ENCODE assay signal across 7 mouse cellular contexts in genomic region chr11:102604010-102604584, GRCm38 (mm10). TPM values are rescaled to one million over a fixed set of nuclear protein-coding genes. Genes with fewer than 3 reads are reported as not detected.
A peak's percentile ranks its signal among the peaks of the same experiment; 100 is the strongest.
DNase-seq lines count a peak whose midpoint lies in the region; ATAC-seq lines count a peak whose summit lies in the region.

Gene Fzd2 (plus strand): TSS chr11:102604396.

- under 1% methylated on average over 31 of the region's 31 CpGs for WGBS in intestine, embryonic 15.5 days

- peak within 1 kb of the TSS; percentile 80 for H3K4me2 ChIP-seq in intestine, embryonic 15.5 days (replicated peaks)

- H3K9me3 ChIP-seq in intestine, embryonic 15.5 days: no peaks in the 10 kb centered on the region

- H3K9ac ChIP-seq in intestine, embryonic 15.5 days: peak within 1 kb of the TSS; percentile 72

- ATAC-seq in intestine, embryonic 15.5 days: peak; percentile 92
- peak; percentile 70 for ATAC-seq in megakaryocyte progenitor cell, adult 5-6 weeks (replicated peaks; ENCODE audit: poor library complexity)

- H3K4me3 ChIP-seq in intestine, embryonic 15.5 days (replicated peaks): peak within 1 kb of the TSS; percentile 75

- H3K27ac ChIP-seq in intestine, embryonic 15.5 days: peak within 1 kb of the TSS; percentile 96

- H3K4me1 ChIP-seq in intestine, embryonic 15.5 days (replicated peaks): peaks cover 13% of the 10 kb centered on the region

- intact Hi-C loops in left cerebral cortex, postnatal 14 days (cut with DNase I): no loop called here

- H3K27me3 ChIP-seq in intestine, embryonic 15.5 days (replicated peaks): peaks cover 15% of the 10 kb centered on the region; the same call in 1 of the 2 replicates

- peak; percentile 84 for DNase-seq in adrenal gland, adult 8-10 months
- DNase-seq in embryo, embryonic 11 days: peak; percentile 98
- peak; percentile 70 to 85 for DNase-seq in gastrocnemius, postnatal 4 days (ENCODE audit: low spot score in 2 of 2)
- DNase-seq in left cerebral cortex, postnatal 14 days (ENCODE audit: low spot score in 2 of 2): peak; percentile 77 to 91
- peak; percentile 74 for DNase-seq in right cerebral cortex, postnatal 4 days

- no peaks in the 10 kb centered on the region for H3K36me3 ChIP-seq in intestine, embryonic 15.5 days

RNA-seq across cellular contexts. Expression of gene Fzd2, which starts in this region (rescaled TPM):
- total RNA-seq in adrenal gland, adult 8-10 months (2022): 1 to 10 TPM; 4.8 to 6.9 (median 5.7) TPM
- 10 to 100 TPM; 23.0 to 24.4 TPM for total RNA-seq in gastrocnemius, postnatal 4 days (2021)
- polyA plus RNA-seq in intestine, embryonic 15.5 days (2015; fragmentation: Nextera tagmentation; extraction: Ambion mirVana): 15.6 and 15.9 TPM in 2 replicates
- 10 to 100 TPM; 10.6 to 11.1 TPM for total RNA-seq in left cerebral cortex, postnatal 14 days (2021)
- total RNA-seq in megakaryocyte progenitor cell, adult 5-6 weeks (2015): not detected in 2 replicates
- total RNA-seq in megakaryocyte progenitor cell, adult 5-6 weeks (2017): not detected in 2 replicates

Comparison
In these comparisons a context has a peak if more than half of its experiments do, and no peak if none do; other contexts are left out.
1. Peak in every context shown above with its lines: DNase-seq, ATAC-seq, H3K4me3 ChIP-seq and H3K27ac ChIP-seq.
2. RNA of gene Fzd2 (total RNA-seq): 23.0 to 24.4 TPM in gastrocnemius, postnatal 4 days, 10.6 to 11.1 TPM in left cerebral cortex, postnatal 14 days and 4.8 to 6.9 TPM in adrenal gland, adult 8-10 months; not detected in megakaryocyte progenitor cell, adult 5-6 weeks; every median in the first group is over 4 times any median in the second.
3. Peak in ATAC-seq in megakaryocyte progenitor cell, adult 5-6 weeks; RNA of the gene not detected or under 1 TPM.